Mouse (Mus musculus): Measurements from ENCODE around the gene Clip2.
A peak's percentile ranks its signal among the peaks of the same experiment; 100 is the strongest.

The Clip2 gene

DNA sequence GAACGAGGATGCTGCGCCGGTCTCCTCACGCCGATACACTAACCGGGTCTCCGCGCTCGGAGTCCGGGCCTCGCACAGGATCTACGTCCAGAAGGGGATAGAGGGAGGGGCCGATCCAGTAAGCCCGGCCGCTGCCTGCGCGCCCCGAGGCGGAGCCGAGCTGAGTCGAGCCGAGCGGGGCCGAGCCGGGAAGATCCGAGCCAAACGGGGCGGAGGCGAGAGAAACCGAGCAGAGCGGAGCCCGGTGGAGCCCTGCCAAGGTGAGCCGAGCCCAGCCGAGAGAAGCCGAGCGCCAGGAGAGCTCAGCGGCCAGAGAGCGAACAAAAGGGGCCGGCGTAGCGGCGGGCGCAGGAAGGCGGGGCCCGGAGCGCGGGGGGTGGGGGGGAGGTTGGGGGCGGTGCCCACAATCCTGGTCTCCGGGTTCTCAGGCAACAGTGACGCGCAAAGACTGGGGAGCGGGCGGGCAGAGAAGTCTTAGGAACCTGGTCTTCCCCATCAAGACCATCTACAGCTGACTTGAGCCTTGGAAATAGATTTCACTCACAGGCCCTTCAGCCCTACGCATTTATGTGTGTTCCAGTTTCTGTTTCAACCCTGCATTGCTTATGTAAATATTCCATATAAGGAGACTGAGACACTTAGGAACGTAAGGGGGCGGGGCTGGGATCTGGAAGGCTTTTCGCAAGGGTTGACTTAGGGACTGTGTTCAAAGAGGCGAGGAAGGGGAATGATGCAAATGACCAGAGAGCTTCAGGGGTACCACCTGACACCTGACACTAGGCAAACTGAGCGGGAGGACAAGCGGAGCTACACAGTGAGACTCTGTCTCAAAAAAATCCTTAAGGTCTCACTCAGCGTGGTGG, at the start of gene Clip2:
Gene Clip2, minus strand, starts transcription at position 325 of the 863 bp plus-strand sequence.
- peak; percentile 72 for DNase-seq (ENCODE audit: extremely low spot score, low read depth, low spot score)

DNA sequence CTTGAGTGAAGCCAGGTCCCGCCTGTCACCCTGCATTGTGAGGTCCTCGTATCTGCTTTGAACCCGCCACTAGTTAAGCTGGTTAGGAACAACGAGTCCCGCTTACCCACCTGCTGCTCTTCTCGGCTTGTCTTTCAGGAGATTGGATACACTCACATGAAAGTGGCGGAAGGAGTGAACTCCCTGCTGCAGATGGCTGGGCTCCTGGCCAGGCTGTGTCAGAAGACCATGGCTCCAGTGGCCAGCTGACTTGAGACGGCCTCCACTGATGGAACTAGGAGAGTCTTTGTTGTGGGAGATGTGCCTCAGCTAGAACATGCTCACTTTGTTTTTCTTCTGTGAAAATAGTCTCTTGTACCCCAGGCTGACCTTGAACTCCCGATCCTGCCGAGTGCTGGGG, 45.5 kb upstream of the Clip2 start:
- no peak for DNase-seq (ENCODE audit: extremely low spot score, low read depth, low spot score)

DNA sequence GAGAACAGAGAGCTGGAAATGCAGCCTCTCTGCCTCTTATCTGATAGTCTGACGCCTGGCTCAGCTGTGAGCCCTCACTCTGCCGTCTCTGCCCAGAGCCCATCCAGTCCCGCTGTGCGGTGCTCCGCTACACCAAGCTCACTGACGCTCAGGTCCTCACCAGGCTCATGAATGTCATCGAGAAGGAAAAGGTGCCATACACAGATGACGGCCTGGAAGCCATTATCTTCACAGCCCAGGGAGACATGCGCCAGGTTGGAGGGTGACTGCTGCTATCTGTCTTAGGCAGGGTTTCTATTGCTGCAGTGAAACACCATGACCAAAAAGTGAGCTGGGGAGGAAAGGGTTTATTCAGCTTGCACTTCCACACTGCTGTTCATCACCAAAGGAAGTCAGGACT, 40.9 kb upstream of the Clip2 start:
- DNase-seq (ENCODE audit: extremely low spot score, low read depth, low spot score) = no peak

DNA sequence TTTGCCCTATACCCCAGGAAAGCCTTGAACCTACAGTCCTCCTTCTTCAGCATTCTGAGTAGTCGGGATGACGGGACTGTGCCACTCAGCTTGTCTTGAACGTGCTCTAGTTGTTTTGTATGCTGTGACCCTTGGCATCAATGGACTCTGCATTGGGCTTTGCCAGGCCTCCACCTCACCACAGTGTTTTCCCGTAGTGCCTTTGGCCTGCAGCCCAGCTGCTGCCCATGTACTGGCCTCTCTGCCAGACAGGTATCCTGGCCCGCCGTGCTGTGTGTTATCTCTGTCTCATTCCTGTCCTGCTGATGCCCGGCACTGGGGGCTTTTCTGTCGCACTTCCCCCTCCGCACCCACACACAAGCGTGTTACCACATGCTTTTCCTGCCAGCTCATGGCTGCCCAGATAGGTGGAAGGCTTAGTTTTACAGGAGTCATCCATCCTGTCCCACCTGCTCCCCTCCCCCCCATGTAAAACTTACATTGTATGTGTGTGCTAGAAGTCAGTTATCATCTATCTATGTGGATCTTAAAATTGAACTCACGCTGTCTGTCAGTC, 39.9 kb upstream of the Clip2 start:
- no peak for DNase-seq (ENCODE audit: extremely low spot score, low read depth, low spot score)

DNA sequence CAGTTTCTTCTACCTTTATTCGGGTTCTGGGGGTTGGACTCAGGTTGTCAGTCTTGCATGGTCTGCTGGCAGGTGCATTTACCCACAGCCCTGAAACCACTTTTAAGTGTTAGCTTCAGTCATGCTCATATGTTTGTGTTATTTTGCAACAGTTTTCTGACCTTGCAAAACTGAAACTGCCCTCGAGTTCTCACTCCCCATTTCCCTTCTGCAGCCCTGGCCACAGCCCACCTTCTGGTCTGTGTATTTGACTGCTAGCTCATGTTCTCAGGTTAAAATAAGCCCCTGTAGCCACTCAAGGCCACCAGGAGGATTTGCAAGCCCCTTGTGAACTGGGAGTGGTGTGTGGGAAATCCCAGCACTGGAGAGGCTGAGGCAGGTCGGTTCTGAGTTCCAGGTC, 37.7 kb upstream of the Clip2 start:
- DNase-seq (ENCODE audit: extremely low spot score, low read depth, low spot score) = no peak

DNA sequence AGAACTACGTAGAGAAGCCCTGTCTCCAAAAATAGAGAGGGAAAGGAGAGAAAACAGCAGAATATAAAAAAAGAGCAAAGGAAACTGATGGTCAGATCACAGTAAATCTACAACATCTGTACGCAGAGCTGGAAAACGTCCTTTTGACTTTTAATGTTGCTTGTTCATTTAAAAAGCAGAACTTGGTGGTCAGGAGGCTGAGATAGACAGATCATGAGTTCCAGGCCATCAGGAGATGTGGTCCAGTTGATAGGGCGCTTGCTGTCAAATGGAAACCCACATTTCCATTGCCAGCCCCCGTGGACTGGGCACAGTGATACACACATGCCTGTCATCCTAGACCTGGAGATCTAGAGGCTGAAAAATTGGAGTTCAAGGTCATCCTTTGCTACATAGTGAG, 32.6 kb upstream of the Clip2 start:
- DNase-seq (ENCODE audit: extremely low spot score, low read depth, low spot score) = no peak

DNA sequence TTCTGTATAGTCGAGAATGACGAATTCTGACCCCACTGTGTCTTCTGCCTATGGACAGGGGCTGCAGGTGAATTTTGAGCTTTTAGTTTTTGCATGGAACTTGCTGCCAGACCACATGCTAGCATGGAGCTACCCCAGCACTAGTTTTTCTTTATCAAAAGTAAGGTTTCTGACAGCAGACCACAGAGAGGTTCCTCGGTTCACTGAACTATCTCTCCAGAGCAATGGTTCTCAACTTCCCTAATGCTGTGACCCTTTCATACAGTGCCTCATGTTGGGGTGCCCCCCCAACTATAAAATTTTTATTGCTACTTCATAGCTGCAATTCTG, 31.6 kb upstream of the Clip2 start:
- no peak for DNase-seq (ENCODE audit: extremely low spot score, low read depth, low spot score)

DNA sequence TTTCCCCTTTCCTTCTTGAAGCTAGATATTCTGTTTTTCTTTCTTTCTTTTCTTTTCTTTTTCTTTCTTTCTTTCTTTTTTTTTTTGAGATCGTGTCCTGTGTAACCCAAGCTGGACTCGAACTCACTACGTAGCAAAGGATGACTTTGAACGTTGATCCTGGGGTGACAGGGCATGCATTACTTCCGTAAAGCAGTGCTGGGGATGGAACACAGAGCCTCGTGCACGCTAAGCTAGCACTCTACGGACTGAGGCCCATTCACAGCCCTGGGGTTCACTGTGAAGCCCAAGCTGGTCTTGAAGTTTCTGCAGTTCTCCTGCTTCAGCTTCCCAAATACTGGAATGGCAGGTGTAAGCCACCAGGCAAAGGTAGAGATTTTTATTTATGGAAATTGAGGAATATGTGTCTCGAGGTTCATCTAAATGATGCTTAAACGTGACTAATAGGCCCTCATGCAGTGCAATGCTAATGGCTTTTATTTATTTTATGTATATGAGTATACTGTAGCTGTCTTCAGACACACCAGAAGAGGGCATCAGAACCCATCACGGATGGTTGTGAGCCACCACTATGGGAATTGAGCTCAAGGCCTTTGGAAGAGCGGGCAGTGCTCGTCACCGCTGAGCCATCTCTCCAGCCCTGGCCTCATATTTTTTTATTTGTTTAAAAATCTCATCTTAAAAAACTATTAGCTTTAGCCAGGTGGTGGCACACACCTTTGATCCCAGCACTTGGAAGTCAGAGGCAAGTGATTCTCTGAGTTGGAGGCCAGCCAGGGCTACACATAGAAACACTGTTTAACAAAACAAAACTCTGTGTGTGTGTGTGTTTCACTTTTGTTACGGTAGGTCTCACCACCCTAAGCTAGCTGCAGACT, 31.0 kb upstream of the Clip2 start:
- DNase-seq (ENCODE audit: extremely low spot score, low read depth, low spot score) = no peak

DNA sequence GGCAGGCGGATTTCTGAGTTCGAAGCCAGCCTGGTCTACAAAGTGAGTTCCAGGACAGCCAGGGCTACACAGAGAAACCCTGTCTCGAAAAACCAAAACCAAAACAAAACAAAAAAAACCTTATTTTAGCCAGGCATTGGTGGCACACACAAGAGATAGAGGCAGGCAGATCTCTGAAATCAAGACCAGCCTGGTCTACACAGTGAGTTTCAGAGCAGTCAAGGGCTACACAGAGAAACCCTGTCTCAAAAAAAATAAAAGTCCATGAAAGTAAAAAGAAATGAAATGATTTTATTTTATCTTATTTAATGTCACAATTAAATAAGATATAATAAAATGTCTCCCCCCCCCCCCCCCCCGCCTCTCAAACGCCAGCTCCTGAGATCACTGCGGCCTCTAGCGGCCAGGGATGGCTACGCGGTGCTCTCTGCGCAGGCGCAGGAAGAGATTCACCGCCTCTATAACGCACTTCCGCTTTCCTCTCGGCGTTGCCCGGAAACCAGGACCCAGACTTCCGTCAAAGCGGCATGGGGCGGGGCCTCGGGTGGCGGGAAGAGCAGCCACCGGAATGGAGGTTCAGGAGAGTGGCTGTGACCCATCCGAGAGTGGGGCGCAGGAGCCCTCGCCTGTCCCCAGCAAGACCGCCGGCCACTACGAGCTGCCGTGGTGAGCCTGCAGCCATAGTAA, 30.1 kb upstream of the Clip2 start:
- DNase-seq (ENCODE audit: extremely low spot score, low read depth, low spot score) = peak; percentile 93

DNA sequence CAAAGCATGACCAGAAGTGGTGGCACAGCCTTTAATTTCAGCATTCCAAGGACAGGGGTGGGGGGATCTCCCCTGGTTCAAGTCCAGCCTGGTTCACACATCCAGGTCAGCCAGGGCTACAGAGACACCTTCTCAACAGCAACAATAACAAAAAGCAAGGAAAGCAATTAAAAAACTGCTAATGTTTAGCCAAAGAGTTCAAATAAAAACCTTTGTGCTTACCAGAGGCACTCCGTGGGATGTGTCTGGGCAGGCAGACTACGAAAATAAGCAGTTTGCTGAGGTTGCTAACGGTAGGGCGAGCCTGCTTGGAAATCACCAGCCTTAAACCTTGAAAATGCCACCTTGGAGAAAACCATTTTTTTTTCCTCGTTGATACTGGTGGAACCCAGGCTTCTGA, 28.9 kb upstream of the Clip2 start, which contains the start of gene Rfc2:
Gene Rfc2, plus strand, starts transcription at position 221 of the 400 bp plus-strand sequence.
- no peak for DNase-seq (ENCODE audit: extremely low spot score, low read depth, low spot score)

DNA sequence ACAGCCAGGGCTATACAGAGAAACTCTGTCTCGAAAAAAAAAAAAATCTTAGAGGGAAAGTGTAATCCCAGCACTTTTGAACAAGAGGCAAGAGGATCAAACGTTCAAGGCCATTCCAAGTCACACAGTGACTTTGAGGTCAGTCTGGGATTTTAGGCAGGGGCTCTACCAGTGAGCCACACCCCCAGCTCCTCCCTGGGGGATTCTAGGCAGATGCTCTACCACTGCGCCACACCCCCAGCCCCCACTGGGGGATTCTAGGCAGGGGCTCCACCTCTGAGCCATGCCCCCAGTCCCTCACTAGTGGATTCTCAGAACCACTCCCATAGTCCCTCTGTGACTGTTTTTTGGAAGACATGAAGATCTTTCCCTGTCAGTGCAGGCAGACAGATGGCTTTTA, 26.9 kb upstream of the Clip2 start:
- no peak for DNase-seq (ENCODE audit: extremely low spot score, low read depth, low spot score)

DNA sequence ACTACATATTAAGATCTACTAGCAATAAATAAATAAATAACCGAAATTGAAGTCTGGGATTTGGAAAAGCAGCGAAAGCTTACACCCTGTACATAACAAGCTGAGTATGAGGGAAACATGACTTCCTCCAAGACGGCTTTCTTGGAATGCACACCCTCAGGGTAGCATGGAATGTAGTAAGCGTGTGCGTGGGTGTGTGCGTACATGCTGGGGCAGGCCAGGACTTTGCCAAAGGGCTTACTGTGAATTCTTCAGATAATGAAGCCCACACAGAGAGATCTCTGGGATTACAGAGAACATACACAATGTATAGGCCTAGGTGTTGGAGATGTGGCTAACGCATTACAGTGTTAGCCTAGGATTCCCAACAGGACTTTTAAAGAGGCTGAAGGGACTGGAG, 25.3 kb upstream of the Clip2 start:
- DNase-seq (ENCODE audit: extremely low spot score, low read depth, low spot score) = no peak

DNA sequence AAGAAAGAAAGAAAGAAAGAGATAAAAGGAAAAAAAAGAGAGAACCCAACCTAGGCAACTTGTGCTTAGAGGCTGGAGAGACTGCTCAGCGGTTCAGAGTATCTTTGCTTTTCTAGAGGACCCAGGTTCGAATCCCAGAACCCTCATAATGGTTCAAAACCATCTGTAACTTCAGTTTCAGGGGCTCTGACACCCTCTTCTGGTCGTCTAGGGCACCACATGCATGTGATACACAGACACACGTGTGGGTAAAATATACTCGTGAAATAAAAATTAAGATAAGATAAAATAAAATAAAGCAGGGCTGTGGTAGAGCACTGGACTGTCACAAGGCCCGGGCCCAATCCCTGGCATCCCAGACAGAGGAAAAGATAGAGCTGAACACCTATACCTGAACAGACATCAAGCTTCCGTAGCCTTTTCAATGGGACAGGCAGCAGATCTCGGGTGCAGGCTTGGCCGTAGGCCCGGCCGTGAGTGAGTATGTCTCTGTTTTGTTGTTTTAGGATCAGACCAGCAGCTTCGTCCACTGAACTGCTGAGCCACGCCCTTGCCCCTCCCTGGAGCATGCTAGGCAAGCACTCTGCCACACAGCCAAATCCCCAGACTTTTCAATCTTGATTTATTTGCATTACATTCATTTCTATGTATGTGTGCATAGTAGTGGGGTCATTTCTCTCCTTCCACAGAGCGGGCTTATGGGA, 24.4 kb upstream of the Clip2 start:
- DNase-seq (ENCODE audit: extremely low spot score, low read depth, low spot score) = no peak

DNA sequence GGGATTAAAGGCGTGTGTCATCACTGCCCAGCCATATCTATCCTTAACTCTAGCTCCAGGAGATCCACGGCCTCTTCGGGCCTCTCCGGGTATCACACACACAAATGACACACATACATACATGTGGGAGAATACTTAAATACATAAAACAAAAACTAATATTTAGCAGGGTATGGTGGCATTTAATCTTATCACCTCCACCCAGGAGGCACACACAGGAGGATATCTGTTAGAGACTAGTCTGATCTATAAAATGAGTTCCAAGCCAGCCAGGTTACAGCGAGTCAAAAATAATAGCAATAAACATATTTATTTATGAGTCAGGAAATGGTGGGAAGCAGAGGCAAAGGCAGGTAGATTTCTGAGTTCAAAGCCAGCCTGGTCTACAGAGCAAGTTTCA, 23.6 kb upstream of the Clip2 start:
- no peak for DNase-seq (ENCODE audit: extremely low spot score, low read depth, low spot score)

DNA sequence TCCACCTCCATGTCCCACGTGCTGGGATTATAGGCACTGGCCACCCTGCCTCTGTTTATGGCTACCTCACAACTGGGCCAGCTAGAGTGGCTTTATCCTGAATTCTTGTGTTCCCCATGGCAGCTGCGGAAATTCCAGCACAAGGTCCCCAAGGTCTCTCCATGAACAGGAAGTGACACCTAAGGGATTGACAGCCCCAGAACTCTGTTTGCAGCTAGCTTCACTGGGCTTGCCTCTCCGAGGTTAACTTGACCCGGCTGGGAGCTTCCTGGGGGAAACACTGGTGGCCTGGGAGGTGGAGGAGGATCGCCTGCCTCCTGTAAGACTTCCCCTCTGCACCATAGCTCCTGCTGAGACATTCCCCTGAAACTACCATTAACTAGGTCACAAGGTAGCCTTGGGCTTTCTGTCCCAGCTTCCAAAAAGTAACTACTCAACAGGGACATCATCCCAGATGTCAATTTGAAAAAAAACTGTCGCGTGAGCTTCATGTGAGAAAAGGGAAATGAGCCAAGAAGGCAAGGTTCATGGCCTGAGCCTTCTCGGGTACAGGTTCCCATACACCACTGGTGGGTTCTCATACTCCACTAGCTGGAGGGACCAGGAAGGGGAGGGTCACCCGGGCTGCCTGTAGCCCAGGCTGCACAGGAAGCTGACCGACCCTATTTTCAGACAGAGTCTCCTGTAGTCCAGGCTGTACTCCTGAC, 20.4 kb upstream of the Clip2 start:
- no peak for DNase-seq (ENCODE audit: extremely low spot score, low read depth, low spot score)

DNA sequence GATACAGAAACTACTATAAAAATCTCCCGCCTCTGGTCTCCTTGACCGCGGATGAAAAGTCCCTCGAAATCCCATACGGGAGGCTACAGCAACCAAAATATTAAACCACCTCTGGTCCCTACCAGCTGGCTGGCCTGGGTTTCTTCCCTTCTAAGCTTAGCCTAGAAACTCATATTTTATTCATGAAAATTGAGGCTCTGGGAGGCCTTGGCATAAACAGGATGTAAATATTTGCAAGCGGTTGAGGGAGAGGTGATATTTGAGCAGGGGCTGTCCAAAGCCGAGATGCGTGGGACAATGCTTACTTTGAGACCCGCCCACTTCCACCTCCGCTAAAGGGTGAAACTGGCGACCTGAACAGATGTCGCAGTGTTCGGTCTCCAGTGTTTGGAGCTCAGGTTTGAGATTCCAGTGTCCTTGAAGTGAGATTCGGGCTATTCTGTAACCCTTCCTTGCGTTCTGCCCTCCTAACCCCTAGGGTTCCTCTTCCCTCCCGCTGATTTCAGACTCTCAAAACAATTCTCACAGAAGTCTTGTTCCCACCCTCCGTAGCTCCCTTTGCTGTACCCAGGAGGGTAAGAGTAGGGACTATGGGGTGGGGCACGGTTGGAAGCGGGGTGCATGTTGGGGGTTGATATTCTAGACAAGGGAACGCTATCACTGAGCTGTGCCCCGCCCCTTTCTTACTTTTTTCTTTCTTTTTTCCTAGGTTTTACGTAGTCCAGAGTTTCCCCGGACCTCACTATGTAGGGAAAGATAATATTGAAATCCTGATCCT, 19.7 kb upstream of the Clip2 start:
- DNase-seq (ENCODE audit: extremely low spot score, low read depth, low spot score) = peak; percentile 60

DNA sequence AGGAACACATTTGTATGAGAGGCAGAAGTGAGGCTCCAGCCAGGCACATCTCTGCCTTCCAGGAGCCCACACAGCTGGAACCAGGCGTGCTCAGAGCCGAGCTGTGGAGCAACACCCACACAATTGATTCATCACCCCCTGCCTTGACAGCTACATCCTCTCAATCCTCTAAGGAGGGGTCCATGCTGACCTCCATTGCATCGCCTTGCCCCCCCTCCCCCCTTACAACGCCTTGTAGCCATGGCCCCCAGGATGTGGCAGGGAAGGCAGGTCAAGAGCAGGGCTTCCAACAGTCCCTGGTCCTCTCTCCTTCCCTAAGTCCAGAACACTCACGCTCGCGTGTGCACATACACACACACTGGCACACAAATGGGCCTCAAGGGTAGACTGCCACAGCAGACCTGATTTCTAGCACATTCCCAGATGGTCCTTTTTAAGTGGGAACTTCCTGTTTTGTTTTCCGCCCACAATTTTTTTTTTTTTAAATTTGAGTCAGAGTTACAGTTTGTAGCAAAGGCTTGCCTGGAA, 16.8 kb upstream of the Clip2 start:
- DNase-seq (ENCODE audit: extremely low spot score, low read depth, low spot score) = no peak

DNA sequence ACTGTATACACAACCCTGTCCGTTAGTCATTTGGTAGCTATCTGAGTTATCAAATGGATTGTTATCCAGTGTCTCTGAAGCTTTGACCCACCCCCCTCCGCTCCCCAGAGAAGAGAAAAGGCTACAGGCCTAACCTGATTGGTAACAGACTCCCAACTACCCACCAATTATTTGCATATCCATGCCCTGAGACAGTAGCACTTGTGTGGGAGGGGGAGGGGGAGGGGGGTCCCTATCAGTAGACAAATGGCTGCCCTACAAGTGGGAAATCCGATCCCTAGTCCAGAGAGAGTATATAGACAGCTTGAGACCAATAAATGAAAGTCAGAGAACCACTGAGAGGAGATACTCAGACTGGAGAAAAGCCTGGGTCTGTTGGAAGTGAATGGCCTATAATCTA, 15.8 kb upstream of the Clip2 start:
- no peak for DNase-seq (ENCODE audit: extremely low spot score, low read depth, low spot score)

DNA sequence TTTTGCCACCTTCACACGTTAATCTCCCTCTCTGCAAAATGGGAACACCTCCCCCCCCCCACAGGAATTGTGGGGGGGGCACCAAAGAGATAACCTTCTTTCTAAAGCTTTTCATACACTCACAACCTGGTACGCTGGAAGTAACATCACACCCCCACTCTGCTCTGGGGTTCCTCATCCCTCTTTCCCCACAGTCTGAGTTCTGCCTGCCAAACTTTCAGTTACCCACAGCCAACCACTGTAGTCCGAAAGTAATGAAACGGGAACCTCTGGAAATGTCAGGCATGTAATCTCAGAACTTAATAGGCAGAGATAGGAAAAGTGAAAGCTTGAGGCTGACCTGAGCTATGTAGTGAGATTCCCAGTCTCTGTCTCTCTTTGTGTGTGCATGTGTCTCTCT, 15.2 kb upstream of the Clip2 start:
- DNase-seq (ENCODE audit: extremely low spot score, low read depth, low spot score) = no peak

All from hindlimb bud, embryonic 11.5 days (tissue).